Mouse (Mus musculus) limb, embryonic 15.5 days (tissue): ENCODE data around the gene 2810006K23Rik. TPM values are rescaled to one million over a fixed set of nuclear protein-coding genes. Genes with fewer than 3 reads are reported as not detected.
"Not testable (repeated sequence)": the region's sequence is repeated elsewhere in the genome, so short reads cannot be mapped to it uniquely, and the experiment has no call there.

Experiments
- ATAC-seq: fragments of 200-750 bp; cut with Nextera tagmentation; 2 replicates; pipeline ENCODE4 v1.8.0; 2017; ENCODE audit warnings: low read depth, moderate TSS enrichment; ENCODE audit not compliant: insufficient number of reproducible peaks, low FRiP score, low TSS enrichment
- H3K27ac ChIP-seq: fragments of 300-500 bp; sonication (generic); 2 replicates; pipeline ENCODE4 v1.5.1; 2015; ENCODE audit warnings: moderate library complexity, mild to moderate bottlenecking, inconsistent platforms
- H3K27me3 ChIP-seq: fragments of 300-500 bp; sonication (generic); 2 replicates; pipeline ENCODE4 v1.6.1; 2015; ENCODE audit warnings: inconsistent platforms
- H3K36me3 ChIP-seq: fragments of 300-500 bp; sonication (generic); 2 replicates; pipeline ENCODE4 v1.6.1; 2015; ENCODE audit warnings: inconsistent platforms
- H3K4me1 ChIP-seq: fragments of 300-500 bp; sonication (generic); 2 replicates; pipeline ENCODE4 v1.6.1; 2015; ENCODE audit warnings: inconsistent platforms
- H3K4me2 ChIP-seq: fragments of 300-500 bp; sonication (generic); 2 replicates; pipeline ENCODE4 v1.6.1; 2015; ENCODE audit warnings: mild to moderate bottlenecking, inconsistent platforms
- H3K4me3 ChIP-seq: fragments of 300-500 bp; sonication (generic); 2 replicates; pipeline ENCODE4 v1.5.1; 2015; ENCODE audit warnings: mild to moderate bottlenecking, inconsistent platforms
- H3K9ac ChIP-seq: fragments of 300-500 bp; sonication (generic); 2 replicates; pipeline ENCODE4 v1.6.1; 2015; ENCODE audit warnings: inconsistent platforms
- H3K9me3 ChIP-seq: fragments of 300-500 bp; sonication (generic); 2 replicates; pipeline ENCODE4 v1.6.1; 2016; ENCODE audit warnings: inconsistent platforms
- WGBS: fragments of 180-500 bp; shearing (Covaris S2); methylation state at CpG from one replicate; pipeline ENCODE4 v1.1.7; 2015; 5-methylcytosine and 5-hydroxymethylcytosine counted together
- polyA plus RNA-seq: library from polyadenylated mRNA; unstranded; fragments of >200 nt; fragmentation: Nextera tagmentation; extraction: Ambion mirVana; gene quantifications from 2 replicates; pipeline ENCODE4 v1.2.1, GENCODE M21; 2015

2810006K23Rik gene
- polyA plus RNA-seq, 1 experiment from 2014 or later, result 15.2 TPM

GRCm38 (mm10) chr5:124351111-124351560, 23.2 kb downstream of the 2810006K23Rik start:
- Histone ChIP-seq H3K4me2 (peak overlapping the region; percentile 76), H3K36me3 (peaks cover 31% of the 10 kb centered on the region), H3K4me1 (peaks cover 29% of the 10 kb centered on the region), H3K27me3 (no peaks in the 10 kb centered on the region), H3K9ac (peak overlapping the region; percentile 31; the same call in 1 of the 2 replicates), H3K9me3 (no peaks in the 10 kb centered on the region), H3K4me3 (peak overlapping the region; percentile 88), H3K27ac (peak overlapping the region; percentile 98)
- peak; percentile 42 for ATAC-seq
- 17% methylated on average over 7 of the region's 7 CpGs for WGBS

DNA sequence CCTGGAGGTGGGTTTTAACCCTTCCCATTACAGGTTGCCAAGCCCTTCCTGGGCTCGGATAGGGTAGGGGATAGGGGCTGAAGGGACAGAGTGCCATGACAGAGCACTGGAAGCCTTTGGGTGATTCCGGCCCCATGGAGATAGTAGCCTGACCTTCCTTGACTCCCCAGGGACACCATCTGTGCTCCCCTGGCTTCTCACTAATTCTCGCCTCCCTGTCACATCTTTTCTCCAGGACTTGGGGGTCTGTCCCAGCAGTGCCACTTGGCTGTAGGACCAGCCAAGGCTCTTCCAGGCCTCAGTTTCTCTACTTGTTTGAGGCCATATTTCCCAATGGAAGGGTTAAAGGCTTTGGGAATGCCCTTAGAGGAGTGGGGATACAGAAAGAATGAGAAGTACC, 23.7 kb downstream of the 2810006K23Rik start:
- Histone ChIP-seq H3K4me1 (peaks cover 29% of the 10 kb centered on the region), H3K27me3 (no peaks in the 10 kb centered on the region), H3K36me3 (peaks cover 27% of the 10 kb centered on the region), H3K9me3 (no peaks in the 10 kb centered on the region), H3K4me2 (peak overlapping the region; percentile 76), H3K4me3 (peak overlapping the region; percentile 88), H3K9ac (peak overlapping the region; percentile 100; the same call in 1 of the 2 replicates), H3K27ac (peak overlapping the region; percentile 98)
- ATAC-seq, result no peak
- 48% methylated on average over 3 of the region's 3 CpGs for WGBS

- peaks cover 29% of the 10 kb centered on the region for H3K4me1 ChIP-seq
- peak; percentile 83 for ATAC-seq
- H3K27ac ChIP-seq, result peak overlapping the region; percentile 98
- 1% methylated on average over 23 of the region's 30 CpGs for WGBS
- peak overlapping the region; percentile 100 for H3K9ac ChIP-seq
- no peaks in the 10 kb centered on the region for H3K9me3 ChIP-seq
- H3K36me3 ChIP-seq, result peaks cover 22% of the 10 kb centered on the region
- H3K27me3 ChIP-seq, result no peaks in the 10 kb centered on the region
- H3K4me2 ChIP-seq, result peak overlapping the region; percentile 76
- H3K4me3 ChIP-seq, result peak overlapping the region; percentile 88
Observed at GRCm38 (mm10) chr5:124352141-124352920, 24.4 kb downstream of the 2810006K23Rik start.

DNA sequence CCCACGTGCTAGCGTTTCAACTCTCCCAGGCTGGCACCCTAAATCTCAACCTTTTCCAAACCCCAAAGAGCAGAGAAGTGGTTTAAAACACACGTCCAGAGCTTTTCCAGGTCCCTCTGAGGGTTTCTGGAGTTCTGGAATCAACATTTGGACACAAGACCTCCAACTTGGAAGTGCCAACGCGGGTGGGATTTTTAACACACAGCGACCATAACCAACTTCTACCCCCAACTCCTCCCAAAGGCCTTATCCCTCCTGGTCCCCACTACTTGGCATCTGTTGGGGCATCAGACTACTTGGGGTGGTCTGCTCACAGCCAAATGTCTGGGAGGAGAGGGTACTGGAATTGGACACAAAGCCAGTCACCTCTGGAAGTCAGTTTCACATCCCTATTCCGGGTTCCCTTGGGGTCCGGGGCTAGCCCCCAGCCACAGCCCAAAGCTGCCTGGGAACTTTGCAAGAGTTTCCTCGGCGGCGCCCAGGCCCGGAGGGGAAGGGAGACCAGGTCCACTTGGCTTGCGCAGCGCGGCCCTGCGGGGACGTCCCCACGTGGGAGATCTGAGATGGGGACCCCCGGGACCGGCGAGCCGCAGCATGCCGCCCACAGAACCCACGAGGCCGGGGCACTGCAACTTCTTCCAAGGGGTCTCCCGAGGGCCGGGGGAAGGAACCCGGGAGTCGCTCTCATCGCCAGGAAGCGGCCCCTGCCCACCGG, 25.3 kb downstream of the 2810006K23Rik start:
- Histone ChIP-seq H3K27ac (peak overlapping the region; percentile 98), H3K4me3 (peak overlapping the region; percentile 88), H3K36me3 (peaks cover 19% of the 10 kb centered on the region), H3K9ac (peak overlapping the region; percentile 100), H3K4me1 (peaks cover 29% of the 10 kb centered on the region), H3K4me2 (peak overlapping the region; percentile 76), H3K9me3 (no peaks in the 10 kb centered on the region), H3K27me3 (no peaks in the 10 kb centered on the region)
- WGBS, result under 1% methylated on average over 32 of the region's 32 CpGs
- no peak for ATAC-seq

- WGBS, result under 1% methylated on average over 70 of the region's 132 CpGs
- peak overlapping the region; percentile 88 for H3K4me3 ChIP-seq
- peak overlapping the region; percentile 100 for H3K9ac ChIP-seq
- H3K4me1 ChIP-seq, result peaks cover 29% of the 10 kb centered on the region
- no peak for ATAC-seq
- no peaks in the 10 kb centered on the region for H3K27me3 ChIP-seq
- peaks cover 11% of the 10 kb centered on the region for H3K36me3 ChIP-seq
- H3K27ac ChIP-seq, result peak overlapping the region; percentile 98
- H3K4me2 ChIP-seq, result peak overlapping the region; percentile 76
- no peaks in the 10 kb centered on the region for H3K9me3 ChIP-seq
Observed at GRCm38 (mm10) chr5:124353726-124354547, 26.0 kb downstream of the 2810006K23Rik start.

- Histone ChIP-seq H3K27me3 (no peaks in the 10 kb centered on the region), H3K9ac (peak overlapping the region; percentile 100), H3K4me3 (peak overlapping the region; percentile 88), H3K4me2 (peak overlapping the region; percentile 50), H3K4me1 (peaks cover 29% of the 10 kb centered on the region), H3K27ac (peak overlapping the region; percentile 98), H3K9me3 (no peaks in the 10 kb centered on the region), H3K36me3 (peaks cover 2% of the 10 kb centered on the region)
- ATAC-seq, result peak; percentile 59
- WGBS, result under 1% methylated on average over 40 of the region's 60 CpGs
Observed at GRCm38 (mm10) chr5:124354574-124355424, 26.9 kb downstream of the 2810006K23Rik start.

GRCm38 (mm10) chr5:124355425-124355959, 27.6 kb downstream of the 2810006K23Rik start:
- H3K27ac ChIP-seq, result no peak overlapping the region
- peak overlapping the region; percentile 88 for H3K4me3 ChIP-seq
- peak overlapping the region; percentile 31; the same call in 1 of the 2 replicates for H3K9ac ChIP-seq
- no peaks in the 10 kb centered on the region for H3K9me3 ChIP-seq
- no peaks in the 10 kb centered on the region for H3K36me3 ChIP-seq
- H3K4me1 ChIP-seq, result peaks cover 25% of the 10 kb centered on the region
- peak overlapping the region; percentile 50 for H3K4me2 ChIP-seq
- ATAC-seq, result no peak
- no peaks in the 10 kb centered on the region for H3K27me3 ChIP-seq
- WGBS, result 4% methylated on average over 12 of the region's 12 CpGs

- Histone ChIP-seq H3K9me3 (no peaks in the 10 kb centered on the region), H3K4me3 (no peak overlapping the region), H3K36me3 (no peaks in the 10 kb centered on the region), H3K4me1 (peaks cover 12% of the 10 kb centered on the region), H3K4me2 (no peak overlapping the region), H3K9ac (no peak overlapping the region), H3K27me3 (no peaks in the 10 kb centered on the region), H3K27ac (no peak overlapping the region)
- 46% methylated on average over 3 of the region's 3 CpGs for WGBS
- no peak for ATAC-seq
Observed at GRCm38 (mm10) chr5:124356695-124357094, 28.8 kb downstream of the 2810006K23Rik start.

GRCm38 (mm10) chr5:124359641-124360040, 31.8 kb downstream of the 2810006K23Rik start:
- Histone ChIP-seq H3K4me2 (no peak overlapping the region), H3K27ac (no peak overlapping the region), H3K36me3 (no peaks in the 10 kb centered on the region), H3K4me1 (peaks cover 4% of the 10 kb centered on the region; the same call in 1 of the 2 replicates), H3K9ac (no peak overlapping the region), H3K27me3 (no peaks in the 10 kb centered on the region), H3K4me3 (no peak overlapping the region), H3K9me3 (no peaks in the 10 kb centered on the region)
- 86% methylated on average over 2 of the region's 2 CpGs for WGBS
- no peak for ATAC-seq

- not testable (repeated sequence) for H3K9ac ChIP-seq, H3K9me3 ChIP-seq, H3K4me3 ChIP-seq, H3K4me1 ChIP-seq, ATAC-seq, H3K36me3 ChIP-seq, H3K4me2 ChIP-seq, H3K27ac ChIP-seq, H3K27me3 ChIP-seq
- WGBS, result 88% methylated on average over 5 of the region's 5 CpGs
Observed at GRCm38 (mm10) chr5:124362982-124363381, 35.1 kb downstream of the 2810006K23Rik start, which contains the start of gene Cdk2ap1. Gene Cdk2ap1, minus strand, starts transcription at chr5:124363082.
